Mouse (Mus musculus): ENCODE measurements around the gene Adat2. TPM values are rescaled to one million over a fixed set of nuclear protein-coding genes. Genes with fewer than 3 reads are reported as not detected.

Gene Adat2
- polyA plus RNA-seq, 1 experiment = 4.8 TPM

GRCm38 (mm10) chr10:13596073-13596472 lies 43.4 kb downstream of the Adat2 start:
- TF ChIP-seq CTCF (IDR thresholded peaks at IDR 0.05; ENCODE audit: borderline replicate concordance, extremely low read depth, insufficient read depth, insufficient read length) = no peak
- no peak for TF ChIP-seq POLR2A (IDR thresholded peaks at IDR 0.05; ENCODE audit: borderline replicate concordance, extremely low read depth, insufficient read depth, insufficient read length, poor library complexity, severe bottlenecking)
- DNase-seq (ENCODE audit: low read depth) = peak; percentile 35

- no peak for DNase-seq (ENCODE audit: low read depth)
- TF ChIP-seq CTCF (IDR thresholded peaks at IDR 0.05; ENCODE audit: borderline replicate concordance, extremely low read depth, insufficient read depth, insufficient read length) (no peak), POLR2A (IDR thresholded peaks at IDR 0.05; ENCODE audit: borderline replicate concordance, extremely low read depth, insufficient read depth, insufficient read length, poor library complexity, severe bottlenecking) (no peak)
Observed at GRCm38 (mm10) chr10:13596866-13597265, 44.2 kb downstream of the Adat2 start.

GRCm38 (mm10) chr10:13597491-13597890 lies 44.8 kb downstream of the Adat2 start:
- TF ChIP-seq POLR2A (IDR thresholded peaks at IDR 0.05; ENCODE audit: borderline replicate concordance, extremely low read depth, insufficient read depth, insufficient read length, poor library complexity, severe bottlenecking) (no peak), CTCF (IDR thresholded peaks at IDR 0.05; ENCODE audit: borderline replicate concordance, extremely low read depth, insufficient read depth, insufficient read length) (no peak)
- peak; percentile 15 for DNase-seq (ENCODE audit: low read depth)

- DNase-seq (ENCODE audit: low read depth) = no peak
- no peak for TF ChIP-seq POLR2A (IDR thresholded peaks at IDR 0.05; ENCODE audit: borderline replicate concordance, extremely low read depth, insufficient read depth, insufficient read length, poor library complexity, severe bottlenecking)
Observed at GRCm38 (mm10) chr10:13600926-13601325, 48.2 kb downstream of the Adat2 start.

Other genes with a start within 250 kb of the Adat2 start
- gene Phactr2, start 78.5 kb upstream of the Adat2 start, polyA plus RNA-seq (2012; rRNA removed) = 3.4 and 6.4 TPM in 2 replicates
- 11.6 and 17.0 TPM in 2 replicates for gene Fuca2, start 53.4 kb upstream of the Adat2 start, polyA plus RNA-seq (2012; rRNA removed)
- 23.5 and 28.6 TPM in 2 replicates for gene Pex3, start 248 bp downstream of the Adat2 start, polyA plus RNA-seq (2012; rRNA removed)